Mouse (Mus musculus) frontal cortex, postnatal 10 days (tissue): ENCODE measurements at regions not wholly inside any gene's neighbourhood (a gene's known extent, or its start where the extent isn't known, plus 50 kb on each side); places are given as distances from the start of the nearest gene placed in this dataset.

Source experiments
- DNase-seq, 2 experiments: peaks; one replicate each; pipeline ENCODE4 v3.0.0; 2022; ENCODE audit warnings: low spot score in 2 of 2, mixed read lengths in 1 of 2

- no peak for DNase-seq
Measured at GRCm38 (mm10) chr7:84800966-84801365, 52.4 kb upstream of the Olfr291 start.

- no peak for DNase-seq
Measured at GRCm38 (mm10) chr7:84794655-84795054, 58.7 kb upstream of the Olfr291 start.

GRCm38 (mm10) chr7:84779276-84779825 is 74.0 kb upstream of the Olfr291 start:
- peak; percentile 83 for DNase-seq

- DNase-seq = no peak
Measured at GRCm38 (mm10) chr7:84777696-84778095, 75.7 kb upstream of the Olfr291 start.

- DNase-seq = no peak
Measured at GRCm38 (mm10) chr7:84756261-84756660, 66.5 kb upstream of the Zfand6 start.

- DNase-seq = no peak
Measured at GRCm38 (mm10) chr7:84753361-84753760, 63.6 kb upstream of the Zfand6 start.

- peak; percentile 9 to 60 for DNase-seq
Measured at GRCm38 (mm10) chr7:84749434-84750301, 59.9 kb upstream of the Zfand6 start.

GRCm38 (mm10) chr7:84747847-84748246 is 58.1 kb upstream of the Zfand6 start:
- no peak for DNase-seq

- DNase-seq = no peak
Measured at GRCm38 (mm10) chr7:84744321-84745070, 54.7 kb upstream of the Zfand6 start.

GRCm38 (mm10) chr7:84739965-84740390 is 50.2 kb upstream of the Zfand6 start:
- DNase-seq = no peak
